Mouse (Mus musculus) thymus, adult 2 months (tissue): ENCODE measurements around the gene Dnase2b.

Experiments used
- CTCF ChIP-seq: fragments of 200-500 bp; IDR thresholded peaks from 2 replicates; pipeline ENCODE4 v1.5.1; 2012; ENCODE audit warnings: mild to moderate bottlenecking, control low read depth, low read length, moderate library complexity, borderline replicate concordance; ENCODE audit not compliant: control insufficient read depth, poor library complexity, insufficient read depth; ENCODE audit errors: extremely low read depth
- POLR2A ChIP-seq: fragments of 200-500 bp; IDR thresholded peaks from 2 replicates; pipeline ENCODE4 v1.6.1; 2012; ENCODE audit warnings: mild to moderate bottlenecking, low read length, control low read depth, moderate library complexity; ENCODE audit not compliant: control insufficient read depth, poor library complexity, insufficient read depth; ENCODE audit errors: extremely low read depth

GRCm38 (mm10) chr3:146659321-146659720, 43.9 kb upstream of the Dnase2b start:
- TF ChIP-seq POLR2A (no peak), CTCF (no peak)
